Mouse (Mus musculus) myocyte (in vitro differentiated cells): Measurements from ENCODE around the gene Gm6614.

ENCODE experiments used
- CEBPB ChIP-seq: IDR thresholded peaks from 2 replicates; pipeline ENCODE4 v1.6.1; 2011; ENCODE audit warnings: mild to moderate bottlenecking, moderate library complexity; ENCODE audit not compliant: poor library complexity, insufficient read depth, severe bottlenecking
- MAX ChIP-seq: IDR thresholded peaks from one replicate; pipeline ENCODE4 v1.6.1; 2011; ENCODE audit warnings: low read depth, mild to moderate bottlenecking, control low read depth
- MYOD1 ChIP-seq, 3 experiments: IDR thresholded peaks; one replicate each; pipeline ENCODE4 v1.6.1; 2011; ENCODE audit warnings: control low read depth in 2 of 3, low read depth in 2 of 3, mild to moderate bottlenecking in 2 of 3, moderate library complexity in 1 of 3; ENCODE audit not compliant: insufficient read length in 2 of 3, control insufficient read depth in 1 of 3

- TF ChIP-seq MYOD1 (IDR thresholded peaks at IDR 0.05; ENCODE audit: control insufficient read depth in 1 of 3, insufficient read length in 2 of 3, low read depth in 2 of 3) = no peak
- TF ChIP-seq CEBPB = no peak
- no peak for TF ChIP-seq MAX
Observed at GRCm38 (mm10) chr6:142011364-142011955, at the start of gene Gm6614.
